Mouse (Mus musculus) embryonic facial prominence, embryonic 15.5 days (tissue): Measurements from ENCODE around the gene Pdia5. TPM values are rescaled to one million over a fixed set of nuclear protein-coding genes. Genes with fewer than 3 reads are reported as not detected.

Experiments used
- ATAC-seq: fragments of 200-750 bp; cut with Nextera tagmentation; 2 replicates; pipeline ENCODE4 v1.8.0; 2017; ENCODE audit warnings: low read depth, moderate TSS enrichment; ENCODE audit not compliant: insufficient number of reproducible peaks, low FRiP score, low TSS enrichment
- H3K27ac ChIP-seq: fragments of 300-500 bp; sonication (generic); replicated peaks from 2 replicates; pipeline ENCODE4 v1.5.1; 2015; ENCODE audit warnings: mild to moderate bottlenecking, inconsistent platforms
- H3K27me3 ChIP-seq: fragments of 300-500 bp; sonication (generic); 2 replicates; pipeline ENCODE4 v1.6.1; 2015; ENCODE audit warnings: inconsistent platforms
- H3K36me3 ChIP-seq: fragments of 300-500 bp; sonication (generic); 2 replicates; pipeline ENCODE4 v1.6.1; 2015; ENCODE audit warnings: mild to moderate bottlenecking, inconsistent platforms
- H3K4me1 ChIP-seq: fragments of 300-500 bp; sonication (generic); 2 replicates; pipeline ENCODE4 v1.6.1; 2015; ENCODE audit warnings: inconsistent platforms
- H3K4me2 ChIP-seq: fragments of 300-500 bp; sonication (generic); replicated peaks from 2 replicates; pipeline ENCODE4 v1.6.1; 2015; ENCODE audit warnings: mild to moderate bottlenecking, inconsistent platforms
- H3K4me3 ChIP-seq: fragments of 300-500 bp; sonication (generic); replicated peaks from 2 replicates; pipeline ENCODE4 v1.5.1; 2015; ENCODE audit warnings: mild to moderate bottlenecking, inconsistent platforms
- H3K9ac ChIP-seq: fragments of 300-500 bp; sonication (generic); 2 replicates; pipeline ENCODE4 v1.6.1; 2015; ENCODE audit warnings: inconsistent platforms
- H3K9me3 ChIP-seq: fragments of 300-500 bp; sonication (generic); replicated peaks from 2 replicates; pipeline ENCODE4 v1.6.1; 2016; ENCODE audit warnings: inconsistent platforms
- WGBS: fragments of 180-500 bp; shearing (Covaris S2); methylation state at CpG from one replicate; pipeline ENCODE4 v1.1.7; 2015; 5-methylcytosine and 5-hydroxymethylcytosine counted together
- polyA plus RNA-seq: library from polyadenylated mRNA; unstranded; fragments of >200 nt; fragmentation: Nextera tagmentation; extraction: Ambion mirVana; gene quantifications from 2 replicates; pipeline ENCODE4 v1.2.1, GENCODE M21; 2015

Pdia5 gene
- polyA plus RNA-seq, 1 experiment from 2014 or later: 47.5 TPM

DNA sequence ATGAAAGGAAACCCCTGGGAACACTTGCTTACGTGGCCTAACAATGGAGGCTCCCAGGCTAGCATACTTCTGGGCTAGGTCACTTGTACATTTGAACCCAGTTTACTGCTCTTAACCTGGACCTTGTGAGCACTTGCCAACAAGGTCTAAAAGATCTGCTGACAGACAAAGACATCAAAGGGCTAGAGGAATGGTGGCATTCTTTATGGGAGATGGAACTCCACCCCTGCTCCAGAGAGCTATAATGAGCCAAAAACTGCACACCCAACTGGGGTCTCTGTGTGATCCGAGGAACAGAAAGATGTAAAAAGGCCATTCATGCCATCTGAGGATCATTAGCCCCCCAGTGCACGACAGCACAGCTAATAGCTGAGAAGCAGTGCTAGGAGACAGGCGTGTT, 6.6 kb downstream of the Pdia5 start:
- WGBS: 50% methylated on average over 4 of the region's 4 CpGs

DNA sequence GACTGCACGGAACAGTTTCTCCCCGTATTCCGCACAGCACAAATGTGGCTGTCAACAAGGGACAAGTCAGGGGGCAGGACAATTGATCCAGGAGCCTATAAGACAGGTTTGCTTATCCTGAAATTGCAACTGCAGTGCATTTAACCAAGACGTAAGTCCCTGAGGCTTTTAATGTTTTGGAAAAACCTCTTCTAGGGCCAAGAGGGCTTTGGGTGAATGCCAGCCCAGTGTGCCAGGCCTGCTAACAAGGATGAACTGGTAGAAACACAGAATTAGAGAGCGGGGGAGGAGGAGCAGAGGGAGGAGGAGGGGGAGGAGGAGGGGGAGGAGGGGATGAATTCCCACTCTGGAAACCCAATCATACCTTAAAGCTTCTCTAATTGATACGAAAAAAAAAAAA, 11.4 kb downstream of the Pdia5 start:
- no peak overlapping the region for H3K4me2 ChIP-seq
- no peak overlapping the region for H3K4me3 ChIP-seq
- no peaks in the 10 kb centered on the region for H3K27me3 ChIP-seq
- H3K36me3 ChIP-seq: no peaks in the 10 kb centered on the region
- no peak overlapping the region; the same call in 1 of the 2 replicates for H3K27ac ChIP-seq
- WGBS: 47% methylated on average over 6 of the region's 6 CpGs
- H3K9ac ChIP-seq: no peak overlapping the region
- H3K4me1 ChIP-seq: peaks cover 6% of the 10 kb centered on the region
- no peaks in the 10 kb centered on the region for H3K9me3 ChIP-seq
- ATAC-seq: no peak; the same call in 1 of the 2 replicates

More for the DNA sequence above, 6.6 kb downstream of the Pdia5 start:
- Histone ChIP-seq H3K4me3 (no peak overlapping the region), H3K27ac (no peak overlapping the region), H3K36me3 (no peaks in the 10 kb centered on the region), H3K4me2 (no peak overlapping the region), H3K27me3 (no peaks in the 10 kb centered on the region), H3K9ac (no peak overlapping the region), H3K9me3 (no peaks in the 10 kb centered on the region), H3K4me1 (peaks cover 30% of the 10 kb centered on the region)
- no peak for ATAC-seq

DNA sequence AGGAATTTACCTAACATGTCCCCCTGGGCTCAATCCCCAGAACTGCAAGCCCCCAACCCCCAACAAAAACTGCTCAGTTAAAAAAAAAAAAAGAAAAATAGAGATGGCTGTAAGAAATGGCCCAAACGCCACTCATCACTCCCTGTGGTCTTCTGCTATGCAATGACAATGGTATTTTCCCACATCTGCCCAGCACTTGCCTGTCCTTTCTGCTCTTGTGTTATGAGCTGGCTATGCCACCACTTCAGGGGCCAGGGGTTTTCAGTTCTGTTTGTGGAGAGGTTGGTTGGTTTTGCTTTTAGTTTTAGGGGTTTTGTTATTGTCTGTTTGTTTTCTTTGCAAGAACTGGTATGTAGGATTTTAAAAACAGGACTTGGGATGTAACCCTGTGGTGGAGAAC, 13.4 kb downstream of the Pdia5 start:
- H3K4me1 ChIP-seq: 0 out of 2 replicates have a peak, but pooled peaks cover 4% of the 10 kb centered on the region
- ATAC-seq: no peak
- H3K4me3 ChIP-seq: no peak overlapping the region
- 45% methylated on average over 1 of the region's 1 CpGs for WGBS
- no peak overlapping the region for H3K27ac ChIP-seq
- H3K9me3 ChIP-seq: no peaks in the 10 kb centered on the region
- no peak overlapping the region for H3K4me2 ChIP-seq
- no peaks in the 10 kb centered on the region for H3K27me3 ChIP-seq
- H3K36me3 ChIP-seq: no peaks in the 10 kb centered on the region
- H3K9ac ChIP-seq: no peak overlapping the region

DNA sequence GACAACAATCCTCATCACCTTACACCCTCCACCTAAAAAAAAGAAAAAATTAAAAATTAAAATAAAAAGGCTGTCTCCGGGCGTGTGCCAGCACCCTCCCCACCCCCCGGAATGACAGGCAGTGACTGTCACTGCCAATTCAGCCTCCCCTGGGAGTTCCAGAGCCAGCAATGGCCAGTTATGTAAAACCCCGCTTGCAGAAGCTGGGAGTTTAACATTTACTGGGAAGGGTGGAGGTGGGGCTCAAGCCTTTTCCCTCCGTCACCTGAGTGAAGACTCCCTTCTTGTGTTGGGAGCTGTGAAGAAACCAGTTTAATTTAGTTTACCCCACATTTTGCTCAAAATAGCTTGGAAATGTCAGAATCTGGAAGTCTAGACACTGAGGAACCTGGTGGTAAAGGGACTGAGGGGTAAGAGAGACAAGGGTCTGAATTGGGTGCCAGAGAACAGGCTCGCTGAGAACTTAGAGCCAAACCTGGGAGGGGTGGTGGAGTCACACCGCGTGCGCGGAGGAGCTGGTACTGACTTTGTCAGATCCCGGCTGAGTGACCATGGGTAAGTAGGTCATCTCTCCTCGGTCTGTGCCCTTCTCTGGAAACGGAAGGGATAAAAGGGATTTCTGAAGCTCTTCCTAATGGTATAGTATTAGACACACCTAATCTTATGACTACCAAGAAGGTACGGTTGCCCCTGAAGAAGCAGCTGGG, 18.0 kb downstream of the Pdia5 start:
- Histone ChIP-seq H3K4me2 (no peak overlapping the region), H3K27ac (no peak overlapping the region), H3K4me3 (no peak overlapping the region), H3K27me3 (no peaks in the 10 kb centered on the region), H3K4me1 (peaks cover 3% of the 10 kb centered on the region; the same call in 1 of the 2 replicates), H3K9me3 (no peaks in the 10 kb centered on the region), H3K36me3 (no peaks in the 10 kb centered on the region), H3K9ac (no peak overlapping the region)
- no peak for ATAC-seq
- WGBS: 90% methylated on average over 14 of the region's 14 CpGs

DNA sequence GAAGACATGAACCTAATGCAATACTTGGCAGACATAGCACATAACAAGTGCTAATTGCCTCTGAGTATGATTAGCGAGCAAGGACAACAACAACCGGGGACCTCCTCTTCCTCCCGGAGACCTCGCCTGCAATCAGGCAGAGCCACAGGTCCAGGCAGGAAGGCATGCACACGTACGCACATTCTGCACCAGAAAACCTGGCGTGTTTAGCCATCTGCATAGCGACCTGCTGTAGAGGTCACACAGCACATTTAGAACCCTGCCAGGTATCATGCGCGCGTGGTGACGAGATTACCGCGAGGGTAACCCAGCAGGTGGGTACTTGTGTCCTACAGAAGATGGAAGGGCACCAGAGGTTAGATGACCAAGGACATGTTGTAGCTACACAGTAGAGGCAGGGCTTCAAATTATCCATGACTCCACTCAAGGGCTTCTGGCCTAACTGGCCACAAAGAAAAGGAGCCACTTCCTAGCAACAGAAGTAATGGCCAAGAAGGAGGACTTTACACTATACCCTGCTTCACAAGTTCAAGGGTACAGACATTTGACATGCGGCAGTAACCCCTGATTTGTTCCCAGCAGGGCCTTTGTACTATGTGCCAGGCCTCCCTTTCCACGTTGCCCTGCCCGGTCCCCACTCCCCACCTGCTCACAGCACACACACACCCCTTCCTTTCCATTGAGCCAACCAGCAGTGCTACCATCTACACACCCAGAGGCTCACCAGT, 18.7 kb downstream of the Pdia5 start:
- 91% methylated on average over 17 of the region's 17 CpGs for WGBS

DNA sequence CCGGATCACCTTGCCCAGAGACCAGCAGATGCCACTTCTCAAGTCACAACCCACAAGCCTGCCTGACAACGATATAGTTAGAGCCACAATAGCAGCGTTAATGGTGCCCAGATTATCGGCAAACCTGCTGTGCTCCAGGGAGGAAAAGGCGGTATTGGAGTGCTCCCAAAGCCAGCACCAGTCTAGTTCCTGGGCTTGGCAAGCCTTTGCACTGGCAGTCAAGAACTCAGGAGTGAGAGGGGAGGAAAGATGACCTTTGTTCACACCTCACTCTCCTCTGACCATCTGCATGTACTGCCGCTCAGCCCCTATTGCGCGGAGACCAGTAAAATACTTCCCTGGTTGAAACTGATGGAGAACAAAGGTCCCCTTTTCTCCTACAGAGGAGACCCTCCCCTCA, 19.7 kb downstream of the Pdia5 start:
- H3K36me3 ChIP-seq: 0 out of 2 replicates have a peak, but pooled peaks cover 3% of the 10 kb centered on the region
- WGBS: 81% methylated on average over 8 of the region's 8 CpGs
- H3K27ac ChIP-seq: no peak overlapping the region
- H3K4me3 ChIP-seq: no peak overlapping the region
- H3K4me2 ChIP-seq: no peak overlapping the region
- no peak overlapping the region for H3K9ac ChIP-seq
- peaks cover 3% of the 10 kb centered on the region; the same call in 1 of the 2 replicates for H3K4me1 ChIP-seq
- ATAC-seq: no peak
- H3K9me3 ChIP-seq: no peaks in the 10 kb centered on the region
- no peaks in the 10 kb centered on the region for H3K27me3 ChIP-seq

More for the DNA sequence above, 18.7 kb downstream of the Pdia5 start:
- Histone ChIP-seq H3K9me3 (no peaks in the 10 kb centered on the region), H3K27ac (no peak overlapping the region), H3K9ac (no peak overlapping the region), H3K4me2 (no peak overlapping the region), H3K27me3 (no peaks in the 10 kb centered on the region), H3K4me1 (peaks cover 3% of the 10 kb centered on the region; the same call in 1 of the 2 replicates), H3K36me3 (no peaks in the 10 kb centered on the region), H3K4me3 (no peak overlapping the region)
- no peak for ATAC-seq

DNA sequence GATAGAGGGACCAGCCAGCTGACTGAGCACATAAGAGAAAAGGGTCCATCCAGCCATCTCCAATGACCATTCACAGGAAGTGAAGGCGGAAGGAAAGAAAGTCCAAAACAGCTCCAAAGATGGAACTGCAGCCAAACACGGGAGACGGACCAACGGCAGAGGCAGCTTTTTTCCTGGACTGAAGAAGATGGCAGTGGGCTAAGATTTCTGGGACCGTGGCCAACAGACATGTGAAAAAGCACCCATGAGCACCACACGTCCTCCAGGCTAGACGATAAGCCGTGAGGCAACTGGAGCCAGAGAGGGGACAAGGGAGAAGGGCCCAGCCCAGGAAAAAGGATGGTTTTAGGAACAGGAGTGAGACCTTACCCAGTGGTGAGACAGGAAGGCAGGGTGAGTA, 20.6 kb downstream of the Pdia5 start:
- H3K36me3 ChIP-seq: peaks cover 9% of the 10 kb centered on the region; the same call in 1 of the 2 replicates
- H3K4me3 ChIP-seq: no peak overlapping the region
- no peaks in the 10 kb centered on the region for H3K27me3 ChIP-seq
- ATAC-seq: no peak
- no peak overlapping the region for H3K27ac ChIP-seq
- WGBS: 62% methylated on average over 8 of the region's 8 CpGs
- H3K4me2 ChIP-seq: no peak overlapping the region
- no peaks in the 10 kb centered on the region for H3K9me3 ChIP-seq
- H3K9ac ChIP-seq: no peak overlapping the region
- H3K4me1 ChIP-seq: peaks cover 3% of the 10 kb centered on the region; the same call in 1 of the 2 replicates

DNA sequence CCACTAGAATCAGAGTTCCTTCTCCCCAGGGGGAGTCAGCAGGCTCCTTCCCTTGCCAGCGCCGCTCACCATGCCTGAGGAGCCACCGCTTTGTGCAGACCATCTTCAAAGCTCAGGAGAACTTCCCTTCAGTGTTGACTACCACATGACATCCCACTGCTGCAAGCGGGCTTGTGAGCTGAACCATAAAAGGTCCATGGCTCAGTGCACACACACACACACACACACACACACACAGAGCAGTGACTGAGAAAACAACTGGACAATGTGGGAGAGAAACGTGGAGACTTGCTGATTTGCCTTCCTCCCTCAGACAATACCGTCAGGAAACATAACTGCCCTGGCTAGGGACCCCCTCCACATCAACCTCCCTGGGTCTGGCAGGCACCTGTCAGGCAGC, 21.7 kb downstream of the Pdia5 start:
- Histone ChIP-seq H3K4me1 (peaks cover 3% of the 10 kb centered on the region; the same call in 1 of the 2 replicates), H3K4me2 (no peak overlapping the region), H3K4me3 (no peak overlapping the region), H3K9me3 (no peaks in the 10 kb centered on the region), H3K36me3 (peaks cover 13% of the 10 kb centered on the region), H3K27me3 (no peaks in the 10 kb centered on the region), H3K9ac (no peak overlapping the region), H3K27ac (no peak overlapping the region)
- no peak for ATAC-seq
- 77% methylated on average over 6 of the region's 6 CpGs for WGBS

DNA sequence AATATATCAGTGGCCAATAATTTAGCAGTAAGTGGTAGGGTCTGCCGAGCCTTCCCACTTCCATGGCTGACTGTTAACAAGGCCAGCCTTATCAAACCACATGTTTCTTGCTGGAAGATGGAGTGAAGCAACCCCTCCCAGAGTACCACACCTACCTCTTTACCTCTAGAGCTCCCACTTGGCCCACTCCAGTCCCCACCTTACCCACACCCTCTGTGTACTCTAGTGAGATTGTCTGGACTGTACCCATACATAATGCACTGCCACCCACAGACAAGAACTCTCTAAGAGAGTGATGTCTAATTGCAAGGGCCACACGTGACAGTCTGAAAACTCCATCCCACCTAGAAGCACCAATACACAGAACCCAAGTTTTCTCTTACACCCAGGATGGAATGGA, 23.6 kb downstream of the Pdia5 start:
- Histone ChIP-seq H3K27ac (no peak overlapping the region), H3K9me3 (no peaks in the 10 kb centered on the region), H3K4me3 (no peak overlapping the region), H3K9ac (no peak overlapping the region), H3K4me2 (no peak overlapping the region), H3K27me3 (no peaks in the 10 kb centered on the region), H3K36me3 (peaks cover 21% of the 10 kb centered on the region), H3K4me1 (peaks cover 3% of the 10 kb centered on the region; the same call in 1 of the 2 replicates)
- ATAC-seq: no peak
- 85% methylated on average over 2 of the region's 2 CpGs for WGBS

DNA sequence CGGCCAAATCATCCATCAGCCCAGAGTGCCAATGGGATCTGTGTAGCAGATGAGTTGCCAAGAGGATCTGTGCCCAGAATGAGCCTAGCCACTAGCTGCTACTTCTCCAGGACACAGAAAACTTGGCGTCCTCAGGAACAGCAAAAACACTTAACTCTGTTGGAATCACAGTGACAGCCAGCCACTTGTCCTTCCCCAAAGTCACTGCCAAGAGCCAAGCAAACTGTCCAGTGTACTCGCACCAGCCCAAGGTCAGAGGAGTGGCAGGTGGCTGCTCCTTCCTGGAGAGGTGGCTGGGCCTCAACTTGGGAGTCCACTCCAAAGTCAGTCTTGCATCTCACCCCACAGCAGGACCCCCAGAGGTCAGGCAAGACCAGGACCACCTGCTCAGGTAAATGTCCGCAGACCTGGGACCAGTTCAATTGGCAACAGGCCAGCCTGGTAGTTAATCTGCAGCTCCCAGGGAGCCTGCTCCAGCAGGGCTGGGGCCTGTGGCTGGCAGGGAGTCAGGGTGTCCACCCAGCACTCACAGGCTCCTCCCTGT, 24.8 kb downstream of the Pdia5 start:
- Histone ChIP-seq H3K9me3 (no peaks in the 10 kb centered on the region), H3K27me3 (no peaks in the 10 kb centered on the region), H3K9ac (no peak overlapping the region), H3K4me1 (peaks cover 3% of the 10 kb centered on the region; the same call in 1 of the 2 replicates), H3K27ac (no peak overlapping the region), H3K4me2 (no peak overlapping the region), H3K36me3 (peaks cover 24% of the 10 kb centered on the region), H3K4me3 (no peak overlapping the region)
- no peak for ATAC-seq
- WGBS: 87% methylated on average over 4 of the region's 4 CpGs

DNA sequence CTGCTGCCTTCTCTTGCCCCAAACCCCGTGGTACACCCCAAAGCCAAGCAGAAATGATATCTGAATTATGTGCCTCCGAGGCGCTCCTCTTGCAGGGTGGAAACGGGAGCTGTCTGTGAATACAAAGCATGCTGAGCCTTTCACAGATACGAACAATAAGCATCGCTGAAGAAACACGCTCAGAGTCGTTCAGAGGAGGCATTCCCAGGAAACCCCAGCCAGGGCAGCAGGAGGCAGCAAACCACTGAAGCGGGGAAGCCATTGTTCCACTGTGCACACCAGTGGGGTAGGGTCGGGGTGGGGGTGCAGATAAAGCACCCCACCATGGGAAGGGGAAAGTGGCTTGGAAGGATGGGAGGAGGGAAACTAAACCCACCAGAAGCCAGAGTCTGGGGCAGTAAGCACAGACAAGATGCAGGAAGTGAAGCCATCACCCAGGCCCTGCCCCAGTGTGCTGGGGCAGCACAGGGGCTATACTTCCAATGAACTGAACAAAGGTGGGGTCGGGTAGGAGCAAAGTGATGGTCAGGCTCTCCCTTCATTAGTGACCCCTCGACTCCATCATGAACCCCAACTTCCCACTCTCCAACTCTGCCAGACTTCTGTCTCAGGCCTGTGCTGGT, 25.9 kb downstream of the Pdia5 start:
- no peak overlapping the region for H3K27ac ChIP-seq
- ATAC-seq: no peak
- 57% methylated on average over 12 of the region's 12 CpGs for WGBS

More for the DNA sequence above, 25.9 kb downstream of the Pdia5 start:
- H3K27me3 ChIP-seq: no peaks in the 10 kb centered on the region
- no peak overlapping the region for H3K9ac ChIP-seq
- no peaks in the 10 kb centered on the region for H3K9me3 ChIP-seq
- H3K4me3 ChIP-seq: no peak overlapping the region
- H3K4me1 ChIP-seq: no peaks in the 10 kb centered on the region
- H3K36me3 ChIP-seq: peaks cover 24% of the 10 kb centered on the region
- no peak overlapping the region for H3K4me2 ChIP-seq
